Mouse (Mus musculus) small intestine, adult 2 months (tissue): ENCODE data around the gene Sspo. TPM values are rescaled to one million over a fixed set of nuclear protein-coding genes. Genes with fewer than 3 reads are reported as not detected.
A peak's percentile ranks its signal among the peaks of the same experiment; 100 is the strongest.

ENCODE experiments used
- H3K27ac ChIP-seq: fragments of 200-500 bp; 2 replicates; pipeline ENCODE4 v1.5.1; 2012; ENCODE audit warnings: low read depth, low read length, control low read depth, inconsistent platforms; ENCODE audit not compliant: insufficient read depth
- H3K27me3 ChIP-seq: fragments of 200-500 bp; 2 replicates; pipeline ENCODE4 v1.6.1; 2012; ENCODE audit warnings: mild to moderate bottlenecking, moderate library complexity, low read length, inconsistent platforms; ENCODE audit not compliant: control insufficient read depth, insufficient read depth
- H3K36me3 ChIP-seq: fragments of 200-500 bp; 2 replicates; pipeline ENCODE4 v1.6.1; 2012; ENCODE audit warnings: mild to moderate bottlenecking, low read length, control low read depth, inconsistent platforms; ENCODE audit not compliant: control insufficient read depth, insufficient read depth
- H3K4me1 ChIP-seq: fragments of 200-500 bp; 2 replicates; pipeline ENCODE4 v1.6.1; 2012; ENCODE audit warnings: low read length, inconsistent platforms, mixed read lengths; ENCODE audit not compliant: control insufficient read depth, insufficient read depth, insufficient read length
- H3K4me3 ChIP-seq: fragments of 200-500 bp; 2 replicates; pipeline ENCODE4 v1.5.1; 2012; ENCODE audit warnings: low read depth, mild to moderate bottlenecking, control low read depth, inconsistent platforms, low read length, moderate library complexity
- CTCF ChIP-seq: fragments of 200-500 bp; IDR thresholded peaks from 2 replicates; pipeline ENCODE4 v1.5.1; 2012; ENCODE audit warnings: low read depth, mild to moderate bottlenecking, control low read depth, inconsistent platforms, low read length, moderate library complexity, mixed read lengths; ENCODE audit not compliant: insufficient replicate concordance, insufficient read length; ENCODE audit errors: extremely low read depth
- POLR2A ChIP-seq: fragments of 200-500 bp; IDR thresholded peaks from 2 replicates; pipeline ENCODE4 v1.6.1; 2012; ENCODE audit warnings: low read depth, mild to moderate bottlenecking, control low read depth, inconsistent platforms, low read length, moderate library complexity
- WGBS: fragments of 180-500 bp; shearing (Covaris S2); methylation state at CpG from one replicate; pipeline ENCODE4 v1.1.7; 2018; 5-methylcytosine and 5-hydroxymethylcytosine counted together
- polyA plus RNA-seq: library from polyadenylated mRNA; depleted of rRNA; stranded (reverse); fragments of >200 nt; gene quantifications from 2 replicates; pipeline ENCODE4 v1.2.3, GENCODE M21; 2012; rRNA removed

Sspo gene
- 0.98 and 3.0 TPM in 2 replicates for polyA plus RNA-seq

DNA sequence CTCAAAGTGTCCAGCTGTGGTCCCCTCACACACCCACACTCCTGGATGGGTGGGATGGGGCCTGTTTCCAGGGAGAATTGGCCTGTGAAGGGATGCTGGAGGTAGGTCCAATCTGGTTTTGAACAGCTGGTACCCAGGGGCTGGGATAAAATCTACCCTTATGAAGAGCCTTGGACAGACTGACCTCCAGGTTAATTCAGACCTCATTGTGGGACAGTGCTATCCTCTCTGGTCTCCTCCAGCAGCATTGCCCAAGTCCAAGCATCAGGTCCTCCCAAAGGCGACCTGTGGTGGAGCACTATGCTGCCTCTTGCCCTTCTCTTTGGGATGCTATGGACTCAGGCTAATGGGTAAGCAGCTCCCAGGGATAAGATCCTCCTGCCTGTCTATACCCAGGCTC lies at the start of gene Sspo:
Gene Sspo, plus strand, starts transcription at position 301 of the 400 bp plus-strand sequence.
- H3K4me3 ChIP-seq: no peak within 1 kb of the TSS
- TF ChIP-seq CTCF (no peak), POLR2A (no peak)
- peaks cover 3% of the 10 kb centered on the region for H3K4me1 ChIP-seq
- 96% methylated on average over 1 of the region's 1 CpGs for WGBS
- no peak within 1 kb of the TSS for H3K27ac ChIP-seq
- H3K36me3 ChIP-seq: no peaks in the 10 kb centered on the region
- no peaks in the 10 kb centered on the region for H3K27me3 ChIP-seq

DNA sequence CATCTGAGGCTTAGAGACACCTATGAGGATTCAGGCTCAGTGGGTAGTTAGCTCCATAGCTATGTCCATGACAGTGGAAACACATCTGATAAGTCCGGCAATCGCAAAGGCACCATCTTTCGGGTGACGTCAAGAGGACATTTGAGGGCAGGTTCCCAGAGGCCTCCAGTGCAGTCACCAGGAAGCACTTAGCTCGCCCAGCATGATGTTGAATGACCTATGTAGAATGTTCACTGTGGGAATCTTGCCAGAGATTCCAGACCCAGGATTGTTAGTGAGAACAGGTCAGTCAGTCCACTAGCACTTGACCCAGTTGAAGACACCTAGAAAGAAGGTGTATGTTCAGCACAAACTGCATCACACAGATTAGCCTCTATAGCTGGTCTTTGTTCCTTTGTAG lies 48.1 kb upstream of the Sspo start:
- no peak overlapping the region for H3K27ac ChIP-seq
- no peaks in the 10 kb centered on the region for H3K36me3 ChIP-seq
- H3K27me3 ChIP-seq: no peaks in the 10 kb centered on the region
- TF ChIP-seq POLR2A (no peak), CTCF (no peak)
- no peak overlapping the region for H3K4me3 ChIP-seq
- peaks cover 12% of the 10 kb centered on the region; the same call in 1 of the 2 replicates for H3K4me1 ChIP-seq
- 94% methylated on average over 5 of the region's 5 CpGs for WGBS

DNA sequence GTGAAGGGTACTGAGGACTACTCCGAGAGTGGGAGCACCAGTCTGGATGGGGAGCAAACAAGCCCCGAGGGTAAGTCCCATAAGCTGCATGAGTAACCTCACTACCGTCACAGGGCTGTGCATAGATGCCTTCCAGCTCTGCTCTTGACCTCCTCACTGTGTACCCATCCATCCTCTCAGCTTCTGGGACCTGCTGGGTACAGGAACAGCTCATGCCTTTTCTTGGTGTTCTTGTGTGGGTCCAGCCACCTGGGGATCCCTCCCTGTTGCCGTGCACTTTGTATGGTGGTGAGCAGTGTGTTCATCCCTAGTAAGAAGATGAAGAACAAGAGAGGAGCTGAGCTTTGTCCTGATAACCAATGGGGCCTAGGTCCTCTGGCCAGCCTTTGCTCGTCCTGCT lies 44.0 kb upstream of the Sspo start:
- Histone ChIP-seq H3K36me3 (peaks cover 5% of the 10 kb centered on the region), H3K27me3 (no peaks in the 10 kb centered on the region), H3K27ac (no peak overlapping the region), H3K4me3 (no peak overlapping the region), H3K4me1 (peaks cover 3% of the 10 kb centered on the region; the same call in 1 of the 2 replicates)
- no peak for TF ChIP-seq CTCF
- TF ChIP-seq POLR2A: no peak
- 93% methylated on average over 5 of the region's 5 CpGs for WGBS

DNA sequence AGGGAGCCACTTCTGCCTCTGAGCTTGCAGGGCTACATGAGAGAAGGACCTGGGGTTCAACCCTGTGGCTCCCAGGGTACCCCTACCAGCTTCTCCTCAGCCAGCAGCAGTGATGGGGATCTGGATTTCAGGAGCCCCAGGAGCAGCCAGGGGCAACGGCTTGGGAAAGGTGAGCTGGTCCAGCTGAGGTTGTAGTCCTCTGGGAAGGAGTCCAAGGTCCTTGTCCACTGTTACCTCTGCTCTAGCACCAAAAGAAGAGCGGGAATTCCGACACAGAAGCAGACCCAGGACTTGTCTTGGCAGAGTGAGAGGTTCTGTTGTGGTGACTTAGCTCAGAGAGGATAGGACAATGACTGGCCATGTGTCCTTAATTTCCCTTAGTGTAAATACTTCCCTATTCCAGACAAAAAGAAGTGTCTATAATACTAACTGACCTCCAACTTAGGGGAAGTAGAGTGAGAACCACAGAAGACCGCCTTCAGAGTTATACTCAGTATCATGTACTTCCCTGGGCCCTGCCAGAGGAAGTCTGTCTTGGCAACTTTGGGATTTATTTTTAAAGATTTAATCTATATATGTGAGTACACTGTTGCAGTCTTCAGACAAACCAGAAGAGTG lies 38.2 kb upstream of the Sspo start:
- Histone ChIP-seq H3K4me3 (no peak overlapping the region), H3K4me1 (peaks cover 27% of the 10 kb centered on the region), H3K36me3 (peaks cover 13% of the 10 kb centered on the region), H3K27ac (no peak overlapping the region), H3K27me3 (no peaks in the 10 kb centered on the region)
- TF ChIP-seq POLR2A (no peak), CTCF (no peak)
- 91% methylated on average over 4 of the region's 4 CpGs for WGBS

DNA sequence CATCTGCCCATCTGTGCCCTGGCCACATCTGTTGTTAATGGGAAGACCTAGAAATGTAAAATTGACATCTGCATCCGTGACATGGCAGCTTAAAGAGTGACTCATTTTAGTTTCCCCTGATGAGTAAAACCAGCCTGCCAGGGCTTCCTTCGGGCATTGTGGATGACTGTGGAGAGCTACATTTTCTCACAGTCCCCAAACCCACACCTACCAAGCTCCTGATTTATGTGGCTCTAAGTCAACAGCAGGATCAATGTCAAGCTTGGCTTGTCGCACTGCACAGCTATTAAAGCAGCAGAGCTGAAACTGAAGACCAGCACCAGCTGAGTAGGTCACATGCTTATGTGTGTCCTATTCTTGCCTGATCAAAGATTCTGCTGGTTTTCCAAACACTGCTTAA lies 37.5 kb upstream of the Sspo start:
- Histone ChIP-seq H3K36me3 (peaks cover 9% of the 10 kb centered on the region), H3K4me1 (peaks cover 27% of the 10 kb centered on the region), H3K27me3 (no peaks in the 10 kb centered on the region), H3K27ac (peak overlapping the region; percentile 56), H3K4me3 (no peak overlapping the region)
- WGBS: 81% methylated on average over 3 of the region's 3 CpGs
- TF ChIP-seq CTCF (no peak), POLR2A (no peak)

DNA sequence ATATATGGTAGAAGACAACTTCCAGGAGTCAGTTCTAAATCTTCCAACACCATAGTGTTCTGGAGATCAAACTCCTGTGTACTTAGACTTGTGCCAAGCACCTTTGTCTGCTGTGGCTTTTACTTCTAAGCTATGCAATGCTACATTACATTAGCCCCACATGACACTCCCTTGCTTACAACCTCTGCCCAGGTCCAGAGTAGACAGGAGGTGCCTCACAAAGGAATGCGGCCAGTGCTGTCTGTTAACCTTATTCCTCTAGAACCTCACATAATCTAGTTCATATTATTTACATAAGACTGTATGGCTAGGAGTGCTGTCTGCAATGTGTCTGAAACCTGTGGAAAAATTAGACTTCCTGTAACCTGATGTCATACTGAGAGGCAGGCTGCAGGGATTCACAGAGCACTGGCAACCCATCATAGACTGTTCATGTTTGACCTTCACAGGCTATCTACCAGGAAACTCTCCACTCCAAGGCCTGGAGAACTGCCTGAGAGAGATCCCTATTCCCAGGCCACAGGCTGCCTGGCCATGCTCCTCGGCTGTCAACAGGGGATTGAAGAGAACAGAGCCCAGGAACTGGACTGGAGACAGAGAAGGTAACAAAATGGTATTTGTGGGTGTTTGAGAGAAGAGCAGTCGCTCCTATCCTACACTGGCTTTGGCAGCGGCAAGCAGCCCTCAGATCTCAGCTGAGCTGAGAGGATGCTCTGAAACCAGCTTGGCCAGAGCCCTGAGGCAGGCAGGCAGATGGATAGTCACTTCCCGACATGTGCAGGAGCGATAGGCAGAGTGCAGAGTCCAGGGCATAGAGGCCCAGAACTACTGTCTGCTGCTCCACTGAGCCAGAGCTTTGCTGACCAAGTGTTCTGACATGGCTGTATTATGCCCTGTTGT lies 36.6 kb upstream of the Sspo start:
- Histone ChIP-seq H3K4me3 (no peak overlapping the region), H3K4me1 (peaks cover 27% of the 10 kb centered on the region), H3K27me3 (no peaks in the 10 kb centered on the region), H3K36me3 (peaks cover 11% of the 10 kb centered on the region), H3K27ac (peak overlapping the region; percentile 90)
- WGBS: 58% methylated on average over 6 of the region's 6 CpGs
- no peak for TF ChIP-seq CTCF
- no peak for TF ChIP-seq POLR2A

DNA sequence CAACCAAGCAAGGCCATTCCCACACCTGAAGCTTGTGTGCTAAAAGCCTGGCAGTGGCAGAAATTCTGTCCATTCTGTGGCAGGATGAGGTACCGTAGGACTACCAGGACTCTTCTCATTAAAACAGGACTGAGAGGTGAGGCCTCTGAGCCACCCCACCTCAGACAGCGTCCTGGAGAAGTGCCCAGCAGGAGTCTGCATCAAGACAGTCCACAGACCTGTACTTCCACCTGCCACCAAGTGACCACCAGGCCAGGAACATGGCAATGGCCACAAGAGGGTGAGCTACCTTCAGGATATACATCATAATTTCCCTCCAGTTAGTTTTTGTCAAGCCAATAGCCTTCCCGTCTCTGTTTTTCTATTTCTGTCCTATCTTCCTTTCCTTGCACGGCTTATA lies 35.9 kb upstream of the Sspo start:
- TF ChIP-seq CTCF (no peak), POLR2A (no peak)
- Histone ChIP-seq H3K4me1 (peaks cover 24% of the 10 kb centered on the region), H3K36me3 (peaks cover 14% of the 10 kb centered on the region), H3K27ac (peak overlapping the region; percentile 90), H3K4me3 (no peak overlapping the region), H3K27me3 (no peaks in the 10 kb centered on the region)
- WGBS: 92% methylated on average over 4 of the region's 4 CpGs
